23 mouse cellular contexts compared by ENCODE assay signal in genomic region chr15:94462206-94462605, GRCm38 (mm10). TPM values are rescaled to one million over a fixed set of nuclear protein-coding genes. Genes with fewer than 3 reads are reported as not detected.
DNase-seq lines count a peak whose midpoint lies in the region; ATAC-seq and TF ChIP-seq lines count a peak whose summit lies in the region.
"Had no signal": no experiment of that assay in that cellular context is flagged by ENCODE, and none has a peak within 500 bp of the region (broad histone marks: within the 10 kb centered on the region; RNA-seq: fewer than 3 reads in every experiment).

No protein-coding gene starts in this region.

- peak; percentile 20 for DNase-seq in adrenal gland, adult 2 months
- DNase-seq in adrenal gland, adult 18-20 months (ENCODE audit: low spot score in 2 of 2): no peak
- DNase-seq in forebrain, embryonic 11.5 days (ENCODE audit: low spot score): no peak
- DNase-seq in CH12.LX (ENCODE audit: extremely low read depth): no peak
- peak; percentile 42 for DNase-seq in retina, postnatal 1 day
- no peak for DNase-seq in left cerebral cortex, adult 8-10 months (ENCODE audit: low spot score in 2 of 2)
- DNase-seq: adrenal gland, adult 8-10 months; B cell, adult 2 months; cerebellum, adult 11 months; cerebellum, adult 8-10 months; cerebellum, postnatal 14 days; gastrocnemius, postnatal 36 days; heart, adult 11 months; heart, postnatal 36 days had no signal

- no peaks in the 10 kb centered on the region for H3K9me3 ChIP-seq in forebrain, embryonic 11.5 days (ENCODE audit: control insufficient read depth, low read length)
- no peaks in the 10 kb centered on the region for H3K9me3 ChIP-seq in forebrain, embryonic 15.5 days
- no peaks in the 10 kb centered on the region for H3K9me3 ChIP-seq in CH12.LX (replicated peaks; ENCODE audit: low read length)
- H3K9me3 ChIP-seq: heart, embryonic 13.5 days had no signal

- no peak for TF ChIP-seq POLR2A in CH12.LX (IDR thresholded peaks at IDR 0.05; ENCODE audit: low read depth, low read length)

- dilution Hi-C loops in CH12.LX (cut with MboI; ENCODE audit: extremely low pct_ligation_motif_present, extremely low pct_unique_long_range_greater_than_20kb, low sequenced_read_pairs): no loop called here

- H3K4me2 ChIP-seq in forebrain, embryonic 11.5 days (ENCODE audit: low read depth, low read length, severe bottlenecking): no peak overlapping the region
- no peak overlapping the region for H3K4me2 ChIP-seq in forebrain, embryonic 15.5 days (replicated peaks)
- H3K4me2 ChIP-seq in CH12.LX (ENCODE audit: insufficient read depth, low read depth, poor library complexity, severe bottlenecking): peak overlapping the region; percentile 21; the same call in 1 of the 2 replicates
- H3K4me2 ChIP-seq: heart, embryonic 13.5 days had no signal

- no peak for TF ChIP-seq EP300 in CH12.LX (IDR thresholded peaks at IDR 0.05; ENCODE audit: low read length)

- H3K36me3 ChIP-seq in forebrain, embryonic 11.5 days (ENCODE audit: control insufficient read depth, insufficient read depth, low read length): no peaks in the 10 kb centered on the region
- no peaks in the 10 kb centered on the region for H3K36me3 ChIP-seq in forebrain, embryonic 15.5 days
- H3K36me3 ChIP-seq in CH12.LX (replicated peaks in 1 of 2; ENCODE audit: control insufficient read depth in 1 of 2, insufficient read depth in 1 of 2, low read length in 1 of 2): no peaks in the 10 kb centered on the region
- H3K36me3 ChIP-seq: heart, embryonic 13.5 days had no signal

- no peak overlapping the region for H3K27ac ChIP-seq in forebrain, embryonic 11.5 days (ENCODE audit: low read depth, low read length)
- no peak overlapping the region for H3K27ac ChIP-seq in forebrain, embryonic 15.5 days (replicated peaks)
- no peak overlapping the region for H3K27ac ChIP-seq in CH12.LX (ENCODE audit: insufficient read depth, low read depth)
- H3K27ac ChIP-seq: heart, embryonic 13.5 days had no signal

- H3K9ac ChIP-seq in forebrain, embryonic 11.5 days (ENCODE audit: low read length): no peak overlapping the region
- H3K9ac ChIP-seq in forebrain, embryonic 15.5 days (replicated peaks): no peak overlapping the region
- H3K9ac ChIP-seq in CH12.LX (ENCODE audit: insufficient read depth, low read depth): no peak overlapping the region
- H3K9ac ChIP-seq: heart, embryonic 13.5 days had no signal

- 13% methylated on average over 3 of the region's 3 CpGs for WGBS in forebrain, embryonic 11.5 days
- 21% methylated on average over 3 of the region's 3 CpGs for WGBS in forebrain, embryonic 15.5 days

- no peaks in the 10 kb centered on the region; the same call in 1 of the 2 replicates for H3K4me1 ChIP-seq in forebrain, embryonic 11.5 days (replicated peaks; ENCODE audit: control insufficient read depth, insufficient read depth, low read length)
- no peaks in the 10 kb centered on the region for H3K4me1 ChIP-seq in forebrain, embryonic 15.5 days
- H3K4me1 ChIP-seq in CH12.LX (ENCODE audit: control insufficient read depth in 1 of 2, insufficient read depth in 2 of 2): no peaks in the 10 kb centered on the region; a peak in 1 of 4 replicates
- H3K4me1 ChIP-seq: heart, embryonic 13.5 days had no signal

- ATAC-seq in forebrain, embryonic 11.5 days (replicated peaks; ENCODE audit: low FRiP score): peak; percentile 30; the same call in 1 of the 2 replicates
- no peak for ATAC-seq in forebrain, embryonic 15.5 days (replicated peaks)
- ATAC-seq: activated CD4-positive, CD25-positive, alpha-beta regulatory T cell, adult 4 months; CD4-positive, CD25-positive, alpha-beta regulatory T cell, adult 4 months; forebrain, embryonic 14.5 days; hindbrain, embryonic 16.5 days; inflammation-experienced regulatory T-cells, adult 6 months; intestine, postnatal 0 days; Patski had no signal

- TF ChIP-seq RAD21 in CH12.LX (IDR thresholded peaks at IDR 0.05; ENCODE audit: low read depth, low read length): no peak

- no peak overlapping the region for H3K4me3 ChIP-seq in forebrain, embryonic 11.5 days (ENCODE audit: low read depth, low read length)
- H3K4me3 ChIP-seq in forebrain, embryonic 15.5 days: no peak overlapping the region
- H3K4me3 ChIP-seq in CH12.LX (replicated peaks in 1 of 3; ENCODE audit: low read depth in 2 of 3, low read length in 2 of 3, poor library complexity in 1 of 3): no peak overlapping the region
- H3K4me3 ChIP-seq: heart, embryonic 13.5 days had no signal

- H3K27me3 ChIP-seq in forebrain, embryonic 11.5 days (ENCODE audit: control insufficient read depth, insufficient read depth, low read length): no peaks in the 10 kb centered on the region
- no peaks in the 10 kb centered on the region for H3K27me3 ChIP-seq in forebrain, embryonic 15.5 days
- H3K27me3 ChIP-seq in CH12.LX (replicated peaks): no peaks in the 10 kb centered on the region
- H3K27me3 ChIP-seq: heart, embryonic 13.5 days had no signal

- in situ Hi-C loops in CH12.LX (cut with MboI; ENCODE audit: low pct_ligation_motif_present, low pct_unique_long_range_greater_than_20kb, low sequenced_read_pairs): loop anchor here (5.0 kb wide), 1 partner anchor 90 kb away; no protein-coding TSS in a partner anchor

- no peaks in the 10 kb centered on the region for H3K79me2 ChIP-seq in CH12.LX (replicated peaks; ENCODE audit: control insufficient read depth, extremely low read depth, insufficient read depth, poor library complexity, severe bottlenecking)

- TF ChIP-seq CTCF in CH12.LX (conservative IDR thresholded peaks at IDR 0.05 in 1 of 2, IDR thresholded peaks at IDR 0.05 in 1 of 2; ENCODE audit: low read depth in 2 of 2, low read length in 2 of 2): no peak

TF ChIP-seq in CH12.LX, 34 proteins besides CTCF, POLR2A, EP300 and RAD21:
- no peak for TF ChIP-seq TCF12 (IDR thresholded peaks at IDR 0.05; ENCODE audit: low read depth, low read length)
- no peak for TF ChIP-seq ZMIZ1 (IDR thresholded peaks at IDR 0.05; ENCODE audit: low read depth, low read length)
- no peak for TF ChIP-seq USF1 (IDR thresholded peaks at IDR 0.05; ENCODE audit: low read depth, low read length)
- TF ChIP-seq GABPA (IDR thresholded peaks at IDR 0.05; ENCODE audit: insufficient replicate concordance, low read depth, low read length): no peak
- TF ChIP-seq CHD1 (IDR thresholded peaks at IDR 0.05; ENCODE audit: low read depth, low read length): no peak
- no peak for TF ChIP-seq MEF2A (IDR thresholded peaks at IDR 0.05; ENCODE audit: borderline replicate concordance, low read depth, low read length)
- TF ChIP-seq ETS1 (conservative IDR thresholded peaks at IDR 0.05; ENCODE audit: low read depth, low read length): no peak
- TF ChIP-seq ZC3H11A (IDR thresholded peaks at IDR 0.05; ENCODE audit: low read depth, low read length): no peak
- TF ChIP-seq MAFK (IDR thresholded peaks at IDR 0.05; ENCODE audit: insufficient replicate concordance, low read length): no peak
- TF ChIP-seq JUN (IDR thresholded peaks at IDR 0.05; ENCODE audit: insufficient read depth, low read depth, low read length): no peak
- no peak for TF ChIP-seq MAZ (IDR thresholded peaks at IDR 0.05; ENCODE audit: low read depth, low read length)
- TF ChIP-seq ZKSCAN1 (IDR thresholded peaks at IDR 0.05; ENCODE audit: borderline replicate concordance, low read depth, low read length): no peak
- TF ChIP-seq MYC (IDR thresholded peaks at IDR 0.05; ENCODE audit: low read depth, low read length): no peak
- no peak for TF ChIP-seq RCOR1 (conservative IDR thresholded peaks at IDR 0.05; ENCODE audit: low read depth, low read length)
- TF ChIP-seq NRF1 (IDR thresholded peaks at IDR 0.05; ENCODE audit: low read depth, low read length): no peak

RNA-seq across cellular contexts. Expression of gene Adamts20, which starts 3.0 kb away (rescaled TPM):
- total RNA-seq in adrenal gland, adult 2 months (2021): 1 to 10 TPM; 1.0 to 1.7 TPM
- 0.47 and 0.86 TPM in 2 replicates for polyA plus RNA-seq in adrenal gland, adult 2 months (2012; rRNA removed)
- total RNA-seq in adrenal gland, adult 18-20 months (2021): 1 to 10 TPM; 1.7 to 2.3 TPM
- 14.0 and 15.4 TPM in 2 replicates for polyA plus RNA-seq in forebrain, embryonic 11.5 days (2014; fragmentation: Nextera tagmentation; extraction: Ambion mirVana)
- 2.5 and 3.5 TPM in 2 replicates for polyA plus RNA-seq in forebrain, embryonic 15.5 days (2015; fragmentation: Nextera tagmentation; extraction: Ambion mirVana)
- total RNA-seq in CH12.LX (2012; rRNA removed): 0.46 and 0.68 TPM in 2 replicates
- 0.50 and 1.5 TPM in 2 replicates for total RNA-seq in CH12.LX (2014; rRNA removed)
- 0.37 and 0.85 TPM in 2 replicates for polyA plus RNA-seq in CH12.LX (2012; ENCODE audit: insufficient read length, low read depth)
- 1 to 10 TPM; 7.3 to 9.5 (median 8.8) TPM for total RNA-seq in left cerebral cortex, adult 8-10 months (2022)
- polyA plus RNA-seq: CD4-positive, CD25-positive, alpha-beta regulatory T cell, adult 4 months; inflammation-experienced regulatory T-cells, adult 6 months had no signal

Comparison
In these comparisons a context has a peak if more than half of its experiments do, and no peak if none do; other contexts are left out.
1. DNase-seq: peak in adrenal gland, adult 2 months (single experiment) and retina, postnatal 1 day (single experiment); none in adrenal gland, adult 18-20 months (0 of 2), forebrain, embryonic 11.5 days (single experiment), CH12.LX (single experiment) and left cerebral cortex, adult 8-10 months (0 of 2).